Mouse (Mus musculus): ENCODE data around the gene Gm42420.

DNA sequence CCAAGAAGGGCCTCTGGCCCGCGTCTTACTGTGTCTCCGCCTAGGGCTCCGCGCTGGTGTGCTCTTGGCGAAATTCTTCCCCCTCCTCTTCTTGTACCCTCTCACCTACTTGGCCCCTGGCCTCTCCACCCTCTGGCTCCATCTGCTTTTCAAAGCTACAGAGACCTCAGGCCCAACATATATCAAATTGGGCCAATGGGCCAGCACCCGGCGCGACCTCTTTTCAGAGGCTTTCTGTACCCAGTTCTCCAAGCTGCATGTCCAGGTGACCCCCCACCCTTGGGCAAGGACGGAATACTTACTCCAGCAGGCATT is 11.0 kb upstream of the Gm42420 start:
- TF ChIP-seq CTCF (IDR thresholded peaks at IDR 0.05; ENCODE audit: borderline replicate concordance, insufficient read depth, low read depth, low read length) (no peak), POLR2A (IDR thresholded peaks at IDR 0.05; ENCODE audit: borderline replicate concordance, insufficient read depth, low read length) (no peak)
